Mouse (Mus musculus) midbrain, embryonic 15.5 days (tissue): Measurements from ENCODE around the gene Gm20388. TPM values are rescaled to one million over a fixed set of nuclear protein-coding genes. Genes with fewer than 3 reads are reported as not detected.

Experiments
- ATAC-seq: fragments of 200-750 bp; cut with Nextera tagmentation; replicated peaks from 2 replicates; pipeline ENCODE4 v1.8.0; 2017; ENCODE audit warnings: moderate TSS enrichment
- H3K27ac ChIP-seq: fragments of 300-500 bp; sonication (generic); 2 replicates; pipeline ENCODE4 v1.5.1; 2015; ENCODE audit warnings: mild to moderate bottlenecking, inconsistent platforms
- H3K27me3 ChIP-seq: fragments of 300-500 bp; sonication (generic); replicated peaks from 2 replicates; pipeline ENCODE4 v1.6.1; 2015; ENCODE audit warnings: inconsistent platforms
- H3K36me3 ChIP-seq: fragments of 300-500 bp; sonication (generic); replicated peaks from 2 replicates; pipeline ENCODE4 v1.6.1; 2015; ENCODE audit warnings: inconsistent platforms
- H3K4me1 ChIP-seq: fragments of 300-500 bp; sonication (generic); 2 replicates; pipeline ENCODE4 v1.6.1; 2015; ENCODE audit warnings: inconsistent platforms
- H3K4me2 ChIP-seq: fragments of 300-500 bp; sonication (generic); 2 replicates; pipeline ENCODE4 v1.6.1; 2015; ENCODE audit warnings: inconsistent platforms, mild to moderate bottlenecking, moderate library complexity
- H3K4me3 ChIP-seq: fragments of 300-500 bp; sonication (generic); 2 replicates; pipeline ENCODE4 v1.5.1; 2015; ENCODE audit warnings: mild to moderate bottlenecking, inconsistent platforms
- H3K9ac ChIP-seq: fragments of 300-500 bp; sonication (generic); 2 replicates; pipeline ENCODE4 v1.6.1; 2015; ENCODE audit warnings: mild to moderate bottlenecking, inconsistent platforms
- H3K9me3 ChIP-seq: fragments of 300-500 bp; sonication (generic); 2 replicates; pipeline ENCODE4 v1.6.1; 2016; ENCODE audit warnings: inconsistent platforms
- WGBS: fragments of 180-500 bp; shearing (Covaris S2); methylation state at CpG from one replicate; pipeline ENCODE4 v1.1.7; 2015; ENCODE audit warnings: mixed read lengths; 5-methylcytosine and 5-hydroxymethylcytosine counted together
- polyA plus RNA-seq: library from polyadenylated mRNA; unstranded; fragments of >200 nt; fragmentation: Nextera tagmentation; extraction: Ambion mirVana; gene quantifications from 2 replicates; pipeline ENCODE4 v1.2.1, GENCODE M21; 2015

Gene Gm20388
- polyA plus RNA-seq, 1 experiment from 2014 or later, result 5.6 TPM

- Histone ChIP-seq H3K9ac (no peak overlapping the region), H3K27me3 (no peaks in the 10 kb centered on the region), H3K4me3 (no peak overlapping the region), H3K36me3 (no peaks in the 10 kb centered on the region), H3K27ac (no peak overlapping the region), H3K9me3 (no peaks in the 10 kb centered on the region), H3K4me2 (no peak overlapping the region), H3K4me1 (0 out of 2 replicates have a peak, but pooled peaks cover 3% of the 10 kb centered on the region)
- ATAC-seq, result no peak
- WGBS, result 51% methylated on average over 15 of the region's 15 CpGs
Observed at GRCm38 (mm10) chr8:121213236-121213635, 1302.6 kb downstream of the Gm20388 start.

GRCm38 (mm10) chr8:121213651-121214050, 1303.0 kb downstream of the Gm20388 start:
- Histone ChIP-seq H3K4me1 (0 out of 2 replicates have a peak, but pooled peaks cover 3% of the 10 kb centered on the region), H3K4me2 (no peak overlapping the region), H3K36me3 (no peaks in the 10 kb centered on the region), H3K4me3 (no peak overlapping the region), H3K9me3 (no peaks in the 10 kb centered on the region), H3K27ac (no peak overlapping the region), H3K27me3 (no peaks in the 10 kb centered on the region), H3K9ac (no peak overlapping the region)
- ATAC-seq, result no peak
- 60% methylated on average over 10 of the region's 10 CpGs for WGBS

DNA sequence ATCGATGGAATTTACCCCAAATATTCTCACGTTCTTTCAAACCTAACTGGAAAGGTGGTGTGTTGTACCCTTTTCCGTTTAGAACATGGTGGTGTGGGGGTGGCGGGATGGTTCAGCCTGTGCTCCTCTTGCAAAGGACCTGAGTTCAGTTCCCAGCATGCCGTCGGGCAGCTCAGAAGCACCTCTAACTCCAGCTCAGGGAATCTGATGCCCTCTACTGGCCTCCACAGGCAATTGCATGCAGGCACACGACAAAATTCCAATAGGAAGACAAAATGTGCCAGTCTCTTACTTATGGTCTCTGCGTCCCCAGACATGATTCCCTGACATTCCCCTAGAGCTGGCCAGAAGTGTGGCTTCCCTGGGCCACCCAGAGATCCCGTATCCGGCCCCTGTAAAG, 1304.3 kb downstream of the Gm20388 start:
- WGBS, result 77% methylated on average over 10 of the region's 10 CpGs
- Histone ChIP-seq H3K4me3 (no peak overlapping the region), H3K36me3 (no peaks in the 10 kb centered on the region), H3K9me3 (no peaks in the 10 kb centered on the region), H3K4me2 (no peak overlapping the region), H3K27ac (no peak overlapping the region), H3K9ac (no peak overlapping the region), H3K27me3 (no peaks in the 10 kb centered on the region; the same call in 1 of the 2 replicates), H3K4me1 (0 out of 2 replicates have a peak, but pooled peaks cover 3% of the 10 kb centered on the region)
- ATAC-seq, result no peak

DNA sequence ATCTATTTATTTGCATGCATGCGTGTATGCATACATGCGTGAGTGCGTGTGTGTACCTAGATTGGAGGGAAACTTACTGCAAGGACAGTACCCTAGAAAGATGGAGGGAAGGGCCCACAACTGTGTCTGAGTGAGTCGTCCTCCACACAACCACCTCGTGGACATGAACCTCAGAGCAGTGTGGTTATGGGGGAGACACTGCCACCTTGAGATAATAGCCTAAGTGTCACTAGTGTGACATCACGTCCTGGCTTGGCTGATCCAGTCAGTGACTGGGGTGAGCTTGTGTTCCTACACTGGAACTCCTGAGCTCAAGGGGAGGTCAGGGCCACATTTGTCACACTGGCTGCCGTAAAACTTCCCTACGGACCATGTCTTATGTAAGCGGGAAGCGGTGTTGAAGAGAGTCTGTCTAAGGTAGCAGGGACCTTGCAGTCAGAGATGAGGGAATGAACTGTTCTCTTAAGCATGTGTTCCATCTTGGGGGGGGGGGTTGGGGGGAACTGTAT, 1305.9 kb downstream of the Gm20388 start:
- no peak overlapping the region for H3K9ac ChIP-seq
- no peak overlapping the region for H3K4me2 ChIP-seq
- ATAC-seq, result no peak
- 0 out of 2 replicates have a peak, but pooled peaks cover 3% of the 10 kb centered on the region for H3K4me1 ChIP-seq
- H3K4me3 ChIP-seq, result no peak overlapping the region
- H3K27ac ChIP-seq, result no peak overlapping the region
- no peaks in the 10 kb centered on the region; the same call in 1 of the 2 replicates for H3K27me3 ChIP-seq
- H3K36me3 ChIP-seq, result no peaks in the 10 kb centered on the region
- H3K9me3 ChIP-seq, result no peaks in the 10 kb centered on the region
- WGBS, result 91% methylated on average over 10 of the region's 10 CpGs

DNA sequence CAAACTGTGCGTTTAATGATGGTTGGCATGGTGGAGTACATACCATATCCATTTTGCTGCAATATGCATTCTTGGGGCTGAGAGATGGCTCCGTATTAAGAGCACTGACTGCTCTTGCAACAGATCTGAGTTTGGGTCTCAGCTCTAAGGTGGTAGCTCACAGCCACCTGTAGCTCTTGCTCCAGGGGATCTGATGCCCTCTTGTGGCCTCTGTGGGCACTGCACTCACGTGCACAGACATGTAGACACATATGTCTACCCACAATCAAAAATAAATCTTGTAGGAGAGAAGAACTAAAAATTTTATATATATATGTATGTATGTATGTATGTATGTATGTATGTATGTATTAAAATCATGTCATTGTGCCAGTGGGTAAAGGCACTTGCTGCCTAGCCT, 1307.8 kb downstream of the Gm20388 start:
- Histone ChIP-seq H3K27me3 (no peaks in the 10 kb centered on the region; the same call in 1 of the 2 replicates), H3K36me3 (no peaks in the 10 kb centered on the region), H3K4me1 (no peaks in the 10 kb centered on the region), H3K9ac (no peak overlapping the region), H3K9me3 (no peaks in the 10 kb centered on the region), H3K4me2 (no peak overlapping the region), H3K27ac (no peak overlapping the region), H3K4me3 (no peak overlapping the region)
- no peak for ATAC-seq
- 94% methylated on average over 3 of the region's 3 CpGs for WGBS

DNA sequence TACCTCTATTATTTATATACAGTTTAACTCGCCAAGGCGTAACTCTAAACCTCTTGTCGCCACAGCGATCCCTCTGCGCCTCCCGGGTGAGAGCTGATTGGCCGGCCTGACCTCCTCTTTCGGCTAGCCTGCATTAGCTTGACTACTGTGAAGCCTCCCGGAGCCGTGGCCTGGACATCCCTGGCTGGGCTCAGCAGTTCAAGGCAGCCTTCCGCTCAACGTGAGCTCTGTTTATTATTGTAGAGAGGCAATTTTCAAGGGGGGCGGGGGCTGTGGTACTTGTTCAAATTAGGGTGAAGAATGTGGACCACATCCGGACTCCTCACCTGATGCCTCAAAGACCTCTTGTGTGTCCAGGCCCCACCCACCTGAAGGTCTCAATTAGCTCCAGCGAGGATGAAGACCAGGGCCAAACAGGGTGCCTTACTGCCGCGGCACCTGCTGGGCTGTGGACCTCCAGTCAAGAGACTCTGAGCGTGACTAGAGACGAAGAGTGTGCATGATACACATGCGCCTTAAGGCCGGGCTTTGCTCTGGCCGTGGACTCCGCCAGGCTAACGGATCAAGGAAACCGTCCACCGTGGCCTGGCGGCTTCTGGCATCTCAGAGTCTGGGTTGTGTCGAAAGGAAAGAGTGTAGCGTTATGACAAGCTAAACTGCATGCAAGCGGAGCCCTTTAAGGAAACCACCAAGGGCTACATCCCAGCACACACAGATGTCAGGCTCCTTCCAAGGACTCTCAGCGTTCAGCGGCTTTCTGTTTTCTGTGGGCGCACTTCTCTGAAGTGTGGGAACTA, 1309.7 kb downstream of the Gm20388 start:
- Histone ChIP-seq H3K27ac (no peak overlapping the region), H3K27me3 (no peaks in the 10 kb centered on the region; the same call in 1 of the 2 replicates), H3K9me3 (no peaks in the 10 kb centered on the region), H3K4me3 (no peak overlapping the region), H3K9ac (no peak overlapping the region), H3K36me3 (no peaks in the 10 kb centered on the region), H3K4me1 (no peaks in the 10 kb centered on the region), H3K4me2 (no peak overlapping the region)
- WGBS, result 47% methylated on average over 33 of the region's 33 CpGs
- no peak for ATAC-seq

DNA sequence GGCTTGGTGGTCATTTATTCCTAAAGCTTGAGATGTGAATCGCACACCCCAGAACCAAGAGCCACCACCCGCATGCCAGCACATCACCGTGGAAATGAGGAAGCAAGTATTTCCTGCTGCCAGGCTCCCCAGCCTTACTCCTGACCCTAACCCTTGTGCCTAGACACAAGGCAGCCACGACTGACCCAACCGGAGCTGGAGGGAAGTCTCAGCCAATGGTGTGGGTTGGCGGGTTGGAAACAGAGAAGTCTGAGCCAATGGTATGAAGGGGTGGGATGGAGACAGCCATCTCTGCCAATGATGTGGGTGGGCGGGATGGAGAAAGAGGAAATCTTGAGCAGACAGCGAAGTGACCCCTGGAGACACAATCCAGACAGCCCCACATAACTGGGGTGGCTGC, 1314.1 kb downstream of the Gm20388 start:
- Histone ChIP-seq H3K27me3 (no peaks in the 10 kb centered on the region), H3K27ac (no peak overlapping the region), H3K9ac (no peak overlapping the region), H3K4me3 (no peak overlapping the region), H3K9me3 (no peaks in the 10 kb centered on the region), H3K36me3 (no peaks in the 10 kb centered on the region), H3K4me1 (no peaks in the 10 kb centered on the region), H3K4me2 (no peak overlapping the region)
- ATAC-seq, result no peak
- WGBS, result 74% methylated on average over 8 of the region's 8 CpGs

DNA sequence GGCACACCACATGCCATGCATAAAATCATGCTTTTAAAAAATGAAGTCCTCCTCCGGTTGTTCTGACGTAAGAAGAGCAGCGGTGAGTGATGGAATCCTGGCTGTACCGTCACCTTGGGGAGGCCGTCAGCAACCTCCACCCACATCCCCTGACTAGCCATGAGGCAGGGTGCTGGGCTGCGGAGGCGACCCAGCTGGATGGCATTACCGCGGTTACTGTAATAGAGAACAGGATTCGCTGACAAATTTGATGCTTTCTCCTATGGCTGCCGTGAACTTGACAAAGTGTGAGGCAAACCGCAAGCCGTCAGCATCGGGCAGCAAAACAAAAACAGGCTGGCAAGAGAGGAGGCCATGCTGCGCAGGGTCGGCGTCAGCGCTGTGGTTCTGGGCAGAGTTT, 1317.1 kb downstream of the Gm20388 start:
- H3K4me1 ChIP-seq, result no peaks in the 10 kb centered on the region
- WGBS, result 84% methylated on average over 18 of the region's 18 CpGs
- H3K27ac ChIP-seq, result no peak overlapping the region
- no peak for ATAC-seq
- H3K4me2 ChIP-seq, result no peak overlapping the region
- H3K4me3 ChIP-seq, result no peak overlapping the region
- no peaks in the 10 kb centered on the region for H3K27me3 ChIP-seq
- no peaks in the 10 kb centered on the region for H3K36me3 ChIP-seq
- H3K9me3 ChIP-seq, result no peaks in the 10 kb centered on the region
- H3K9ac ChIP-seq, result no peak overlapping the region

- Histone ChIP-seq H3K27me3 (no peaks in the 10 kb centered on the region), H3K27ac (no peak overlapping the region), H3K36me3 (no peaks in the 10 kb centered on the region), H3K4me3 (no peak overlapping the region), H3K4me2 (no peak overlapping the region), H3K9me3 (no peaks in the 10 kb centered on the region), H3K9ac (no peak overlapping the region), H3K4me1 (no peaks in the 10 kb centered on the region)
- 75% methylated on average over 3 of the region's 3 CpGs for WGBS
- ATAC-seq, result no peak
Observed at GRCm38 (mm10) chr8:121228892-121229291, 1318.3 kb downstream of the Gm20388 start.

GRCm38 (mm10) chr8:121229550-121229949, 1318.9 kb downstream of the Gm20388 start:
- Histone ChIP-seq H3K27ac (no peak overlapping the region), H3K4me1 (no peaks in the 10 kb centered on the region), H3K4me2 (no peak overlapping the region), H3K4me3 (no peak overlapping the region), H3K9ac (no peak overlapping the region), H3K36me3 (no peaks in the 10 kb centered on the region), H3K9me3 (no peaks in the 10 kb centered on the region), H3K27me3 (no peaks in the 10 kb centered on the region)
- WGBS, result 46% methylated on average over 7 of the region's 7 CpGs
- ATAC-seq, result no peak

GRCm38 (mm10) chr8:121233196-121233595, 1322.6 kb downstream of the Gm20388 start:
- WGBS, result 17% methylated on average over 4 of the region's 4 CpGs
- H3K27me3 ChIP-seq, result no peaks in the 10 kb centered on the region
- no peak overlapping the region for H3K4me3 ChIP-seq
- no peak for ATAC-seq
- no peak overlapping the region for H3K9ac ChIP-seq
- H3K9me3 ChIP-seq, result no peaks in the 10 kb centered on the region
- no peaks in the 10 kb centered on the region for H3K4me1 ChIP-seq
- no peaks in the 10 kb centered on the region for H3K36me3 ChIP-seq
- H3K27ac ChIP-seq, result no peak overlapping the region
- no peak overlapping the region for H3K4me2 ChIP-seq

- Histone ChIP-seq H3K4me3 (no peak overlapping the region), H3K27ac (no peak overlapping the region), H3K9me3 (no peaks in the 10 kb centered on the region), H3K27me3 (no peaks in the 10 kb centered on the region), H3K36me3 (no peaks in the 10 kb centered on the region), H3K9ac (no peak overlapping the region), H3K4me1 (peaks cover 1% of the 10 kb centered on the region; the same call in 1 of the 2 replicates), H3K4me2 (no peak overlapping the region)
- 66% methylated on average over 7 of the region's 7 CpGs for WGBS
- no peak for ATAC-seq
Observed at GRCm38 (mm10) chr8:121234915-121235314, 1324.3 kb downstream of the Gm20388 start.

DNA sequence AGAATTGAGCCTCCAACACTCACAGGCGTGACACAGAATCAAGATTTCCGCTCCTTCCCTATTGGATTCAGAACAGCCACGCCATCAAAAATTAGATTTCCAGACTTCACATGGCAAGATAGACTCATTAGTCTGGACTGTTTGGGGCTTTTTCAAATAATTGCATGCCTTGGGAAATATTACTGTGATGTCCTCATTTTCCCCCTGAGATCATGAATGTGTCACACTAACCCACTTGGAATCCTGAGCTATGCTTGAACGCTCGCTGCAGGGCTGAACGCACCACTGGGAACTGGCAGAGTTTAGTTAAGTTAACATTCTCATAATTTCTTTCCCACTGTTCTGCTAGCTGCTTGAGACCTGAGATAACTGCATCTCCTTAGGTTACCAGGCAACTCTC, 1329.0 kb downstream of the Gm20388 start:
- H3K4me1 ChIP-seq, result peaks cover 13% of the 10 kb centered on the region
- no peak overlapping the region for H3K4me2 ChIP-seq
- 70% methylated on average over 6 of the region's 6 CpGs for WGBS
- no peak overlapping the region for H3K9ac ChIP-seq
- ATAC-seq, result no peak
- H3K4me3 ChIP-seq, result no peak overlapping the region
- H3K27me3 ChIP-seq, result no peaks in the 10 kb centered on the region
- no peaks in the 10 kb centered on the region for H3K9me3 ChIP-seq
- H3K36me3 ChIP-seq, result no peaks in the 10 kb centered on the region
- H3K27ac ChIP-seq, result no peak overlapping the region
